Mouse (Mus musculus) cortical plate, adult 2 months (tissue): Measurements from ENCODE around the gene Olfr1395. TPM values are rescaled to one million over a fixed set of nuclear protein-coding genes. Genes with fewer than 3 reads are reported as not detected.
"Not testable (repeated sequence)": the region's sequence is repeated elsewhere in the genome, so short reads cannot be mapped to it uniquely, and the experiment has no call there.

Experiments used
- H3K27ac ChIP-seq: fragments of 200-500 bp; 2 replicates; pipeline ENCODE4 v1.5.1; 2012; ENCODE audit warnings: low read length, control low read depth, inconsistent platforms; ENCODE audit not compliant: insufficient read depth
- H3K4me1 ChIP-seq: fragments of 200-500 bp; 2 replicates; pipeline ENCODE4 v1.6.1; 2011; ENCODE audit warnings: low read length; ENCODE audit not compliant: control insufficient read depth, insufficient read depth
- H3K4me3 ChIP-seq: fragments of 200-500 bp; 2 replicates; pipeline ENCODE4 v1.5.1; 2011; ENCODE audit warnings: mild to moderate bottlenecking, low read length, control low read depth; ENCODE audit not compliant: insufficient read depth
- CTCF ChIP-seq: fragments of 200-500 bp; IDR thresholded peaks from 2 replicates; pipeline ENCODE4 v1.5.1; 2011; ENCODE audit warnings: mild to moderate bottlenecking, control low read depth, low read length; ENCODE audit not compliant: insufficient read depth; ENCODE audit errors: extremely low read depth
- POLR2A ChIP-seq: fragments of 200-500 bp; IDR thresholded peaks from 2 replicates; pipeline ENCODE4 v1.6.1; 2011; ENCODE audit warnings: mild to moderate bottlenecking, low read length, control low read depth; ENCODE audit not compliant: insufficient read depth; ENCODE audit errors: extremely low read depth
- polyA plus RNA-seq: library from polyadenylated mRNA; depleted of rRNA; stranded (reverse); fragments of >200 nt; gene quantifications from 2 replicates; pipeline ENCODE4 v1.2.3, GENCODE M21; 2012; rRNA removed

The Olfr1395 gene
- polyA plus RNA-seq, 1 experiment: not detected

DNA sequence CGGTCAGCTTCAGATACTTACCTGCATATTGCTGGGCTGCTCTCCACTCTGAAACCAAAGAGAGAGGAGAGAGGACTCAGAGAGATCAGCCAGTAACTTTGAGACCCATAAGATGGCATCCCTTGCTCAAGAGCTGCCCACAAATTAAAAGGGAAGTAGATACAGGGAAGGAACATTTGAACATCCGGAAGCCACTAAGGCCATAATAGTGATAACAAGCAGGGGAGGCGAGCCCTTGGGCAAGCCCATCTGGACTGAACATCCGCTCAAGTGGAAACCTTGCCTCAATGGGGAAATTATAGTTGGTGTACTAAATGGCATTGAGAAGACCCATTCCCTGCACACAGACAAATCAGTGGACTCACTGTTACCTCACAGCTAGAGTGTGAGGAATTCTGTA is 28.5 kb downstream of the Olfr1395 start:
- H3K4me1 ChIP-seq: no peaks in the 10 kb centered on the region
- no peak overlapping the region for H3K27ac ChIP-seq
- no peak overlapping the region for H3K4me3 ChIP-seq
- TF ChIP-seq CTCF: no peak
- TF ChIP-seq POLR2A: no peak

DNA sequence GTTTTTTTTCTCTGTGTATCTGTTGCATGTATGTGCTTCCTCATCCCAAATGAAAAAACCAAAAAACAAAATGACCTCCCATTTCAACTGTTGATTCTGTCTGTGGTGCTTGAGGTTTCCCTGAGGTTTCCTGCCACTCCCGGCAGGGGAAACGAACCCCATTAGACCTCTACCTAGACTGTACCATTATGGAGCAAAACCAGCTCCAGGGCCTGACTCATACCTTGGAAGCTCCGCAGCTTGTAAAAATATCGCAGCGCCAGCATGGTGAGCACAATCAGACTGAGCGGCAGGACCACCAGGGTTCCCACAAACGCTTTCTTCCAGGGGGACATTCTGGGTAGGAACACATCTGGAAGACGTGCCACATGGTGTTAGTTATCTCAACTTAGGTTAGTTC is 33.3 kb downstream of the Olfr1395 start:
- H3K4me3 ChIP-seq: no peak overlapping the region
- no peak for TF ChIP-seq POLR2A
- TF ChIP-seq CTCF: no peak
- no peaks in the 10 kb centered on the region for H3K4me1 ChIP-seq
- H3K27ac ChIP-seq: no peak overlapping the region

DNA sequence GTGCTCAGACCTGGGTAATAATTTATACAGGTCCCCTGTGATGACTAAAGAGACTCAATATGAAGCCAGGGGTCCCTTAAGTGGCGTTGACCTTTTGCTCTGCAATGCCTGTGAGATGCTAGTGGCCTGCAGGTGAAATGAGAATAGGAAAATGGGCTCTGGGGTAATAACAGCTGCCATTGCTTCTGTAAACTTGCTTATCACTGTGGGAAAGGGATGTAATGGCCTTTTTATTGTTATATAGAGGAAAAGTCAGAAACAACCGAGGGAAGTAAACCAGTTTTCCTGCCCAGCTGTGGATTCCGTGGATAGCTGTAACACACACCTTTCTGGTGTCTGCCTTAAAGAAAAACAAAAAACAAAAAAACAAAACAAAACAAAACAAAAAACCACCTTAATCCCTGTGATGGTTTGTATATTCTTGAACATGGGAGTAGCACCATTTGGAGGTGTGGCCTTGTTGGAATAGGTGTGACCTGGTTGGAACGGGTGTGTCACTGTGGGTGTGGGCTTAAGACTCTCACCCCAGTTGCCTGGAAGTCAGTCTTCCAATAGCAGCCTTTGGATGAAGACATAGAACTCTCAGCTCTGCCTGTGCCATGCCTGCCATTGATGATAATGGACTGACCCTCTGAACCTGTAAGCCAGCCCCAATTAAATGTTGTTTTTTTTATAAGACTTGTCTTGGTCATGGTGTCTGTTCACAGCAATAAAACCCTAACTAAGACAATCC is 34.1 kb downstream of the Olfr1395 start:
- H3K27ac ChIP-seq, H3K4me3 ChIP-seq, H3K4me1 ChIP-seq: not testable (repeated sequence)

DNA sequence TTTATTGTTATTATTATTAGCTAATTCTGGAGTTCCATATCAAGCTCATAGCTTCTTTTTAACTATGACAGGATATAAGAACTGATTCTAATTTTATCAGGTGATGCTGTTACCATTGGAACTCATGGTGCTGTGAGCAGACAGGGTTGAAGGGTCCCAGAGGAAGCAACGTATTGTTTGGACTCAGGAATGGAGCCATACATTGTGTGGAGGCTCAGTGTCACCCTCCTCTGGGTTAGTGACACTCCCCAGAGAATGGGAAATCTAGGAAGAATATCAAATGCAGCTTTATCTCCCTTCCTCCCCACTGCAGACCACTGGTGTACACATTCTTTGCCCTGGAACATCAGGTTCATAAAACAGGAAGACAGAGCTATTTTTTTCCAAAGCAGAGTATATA is 41.1 kb downstream of the Olfr1395 start:
- H3K4me3 ChIP-seq: no peak overlapping the region
- H3K27ac ChIP-seq: no peak overlapping the region
- no peaks in the 10 kb centered on the region for H3K4me1 ChIP-seq
- TF ChIP-seq POLR2A (no peak), CTCF (no peak)

DNA sequence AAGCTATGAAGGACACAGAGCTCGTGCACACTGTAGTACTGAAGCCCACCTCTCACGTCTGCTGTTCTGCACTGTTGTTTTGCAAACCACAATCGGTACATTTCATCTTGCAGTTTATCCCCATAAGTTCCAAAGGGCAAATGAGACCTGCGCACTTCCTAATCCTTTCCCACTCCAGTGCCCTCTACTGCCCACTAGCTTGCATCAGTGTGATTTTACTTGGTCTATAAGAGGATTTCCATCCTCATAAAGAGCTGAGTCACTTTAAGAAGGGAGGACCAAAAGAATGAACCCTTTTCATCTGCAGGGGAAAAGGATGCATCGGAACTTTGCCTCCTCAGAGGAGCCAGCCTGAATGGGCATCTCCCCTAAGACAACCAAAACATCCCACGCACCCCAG is 44.4 kb downstream of the Olfr1395 start:
- H3K4me3 ChIP-seq: no peak overlapping the region
- H3K27ac ChIP-seq: no peak overlapping the region
- 0 out of 2 replicates have a peak, but pooled peaks cover 1% of the 10 kb centered on the region for H3K4me1 ChIP-seq
- no peak for TF ChIP-seq POLR2A
- no peak for TF ChIP-seq CTCF

DNA sequence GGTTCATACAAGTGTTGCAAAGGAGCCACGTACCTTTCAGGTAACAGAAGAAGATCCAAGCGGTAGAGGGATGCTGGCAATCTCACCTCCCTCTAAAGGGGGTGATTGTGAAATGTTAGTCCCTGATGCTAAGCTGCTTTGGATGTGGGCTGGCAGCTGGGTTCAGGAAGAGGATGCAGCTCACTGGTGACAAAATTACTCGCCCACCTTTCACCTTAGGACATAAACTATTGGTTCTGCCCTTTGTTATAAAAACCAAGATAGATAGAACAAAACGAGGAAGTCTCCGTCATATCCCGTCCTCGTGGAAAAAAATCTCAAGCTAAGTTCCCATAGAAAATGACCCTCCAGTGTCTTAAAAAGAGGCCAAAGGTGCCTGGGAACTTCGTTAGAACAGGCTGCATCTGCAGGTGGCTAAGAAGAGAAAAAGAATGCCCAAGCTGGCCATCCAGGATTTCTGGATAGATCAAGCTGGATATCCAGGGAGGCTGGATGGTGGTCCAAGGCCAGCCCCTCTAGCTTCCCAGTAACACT is 44.9 kb downstream of the Olfr1395 start, which contains the start of gene Btnl9:
Btnl9 (minus strand) TSS at position 205 of the 534 bp plus-strand sequence.
- H3K27ac ChIP-seq: no peak within 1 kb of the TSS
- H3K4me3 ChIP-seq: no peak within 1 kb of the TSS
- TF ChIP-seq POLR2A: no peak
- no peak for TF ChIP-seq CTCF
- 0 out of 2 replicates have a peak, but pooled peaks cover 1% of the 10 kb centered on the region for H3K4me1 ChIP-seq

DNA sequence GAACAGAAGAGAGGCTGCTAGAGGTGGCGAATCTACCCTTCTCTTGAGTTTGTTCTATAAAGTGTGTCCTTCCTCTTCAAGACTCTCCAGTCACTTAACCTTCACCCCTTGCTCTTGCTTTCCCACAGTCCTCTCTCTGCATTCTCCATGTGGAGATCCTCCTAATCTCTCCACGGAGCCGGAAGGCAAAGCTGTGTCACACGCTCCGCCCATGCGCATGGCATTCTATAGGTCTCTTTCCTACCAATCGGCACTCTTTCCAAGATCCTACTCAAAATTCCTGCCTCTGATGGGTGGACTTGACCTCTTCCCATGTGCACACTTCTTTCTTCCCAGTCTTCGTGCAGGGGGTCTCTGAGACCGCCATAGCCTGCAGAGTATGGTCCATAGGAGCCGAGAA is 45.6 kb downstream of the Olfr1395 start:
- Histone ChIP-seq H3K4me1 (0 out of 2 replicates have a peak, but pooled peaks cover 1% of the 10 kb centered on the region), H3K4me3 (no peak overlapping the region), H3K27ac (no peak overlapping the region)
- TF ChIP-seq CTCF: no peak
- no peak for TF ChIP-seq POLR2A

DNA sequence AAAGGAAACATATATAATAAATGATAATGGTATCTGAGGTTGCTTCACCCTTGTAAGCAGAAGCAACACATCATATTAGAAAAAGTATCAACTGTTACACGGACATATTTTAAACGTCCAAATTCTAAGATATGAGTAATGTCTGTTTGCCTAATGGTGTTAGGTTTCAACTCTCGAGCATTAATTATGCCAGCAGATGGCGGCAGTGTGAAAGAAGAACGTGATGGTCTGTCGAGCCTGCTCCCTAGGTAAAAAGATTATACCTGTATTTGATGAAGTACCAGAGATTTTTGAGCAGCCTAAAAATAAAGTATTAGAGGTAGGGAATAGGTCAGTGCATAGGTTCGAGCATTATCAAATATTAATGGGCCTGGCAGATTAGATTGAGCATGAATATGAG is 47.7 kb downstream of the Olfr1395 start:
- H3K4me3 ChIP-seq: no peak overlapping the region
- 0 out of 2 replicates have a peak, but pooled peaks cover 1% of the 10 kb centered on the region for H3K4me1 ChIP-seq
- TF ChIP-seq POLR2A (no peak), CTCF (peak; percentile 38; the same call in 1 of the 2 replicates)
- H3K27ac ChIP-seq: no peak overlapping the region

DNA sequence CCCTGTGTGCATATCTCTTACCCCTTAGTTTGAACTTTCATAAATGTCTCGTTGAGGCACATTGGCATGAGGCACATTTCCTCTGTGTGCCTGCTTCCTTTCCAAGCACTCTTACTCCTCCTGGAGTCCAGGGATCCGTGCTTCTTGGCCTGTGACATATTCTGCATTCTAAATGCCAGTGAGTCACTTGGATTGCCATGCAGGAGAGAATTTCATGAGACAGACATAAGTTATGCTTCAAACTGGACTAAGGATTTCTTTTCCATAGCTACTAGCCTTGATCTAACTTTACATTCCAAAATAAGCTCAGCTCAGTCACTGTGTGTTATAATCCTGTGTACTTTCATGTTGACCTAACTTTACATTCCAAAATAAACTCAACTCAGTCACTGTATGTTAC is 49.0 kb downstream of the Olfr1395 start:
- no peak overlapping the region for H3K4me3 ChIP-seq
- 0 out of 2 replicates have a peak, but pooled peaks cover 1% of the 10 kb centered on the region for H3K4me1 ChIP-seq
- no peak overlapping the region for H3K27ac ChIP-seq
- TF ChIP-seq CTCF (no peak), POLR2A (no peak)

DNA sequence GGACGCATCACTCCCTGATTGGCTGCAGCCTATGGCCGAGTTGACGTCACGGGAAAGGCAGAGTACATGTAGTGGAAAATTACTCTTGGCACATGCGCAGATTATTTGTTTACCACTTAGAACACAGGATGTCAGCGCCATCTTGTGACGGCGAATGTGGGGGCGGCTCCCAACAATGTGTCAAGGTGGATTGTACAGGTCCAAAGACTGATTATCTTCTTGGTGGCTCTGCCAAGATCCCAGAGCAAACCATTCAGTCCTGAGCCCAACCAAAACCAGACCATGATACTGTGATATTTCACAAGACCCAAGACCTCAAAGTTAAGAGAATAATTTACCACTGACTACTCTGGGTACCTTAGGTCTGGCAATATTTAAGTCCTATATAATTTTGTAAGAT is 52.7 kb downstream of the Olfr1395 start:
- not testable (repeated sequence) for H3K27ac ChIP-seq, H3K4me1 ChIP-seq, H3K4me3 ChIP-seq

DNA sequence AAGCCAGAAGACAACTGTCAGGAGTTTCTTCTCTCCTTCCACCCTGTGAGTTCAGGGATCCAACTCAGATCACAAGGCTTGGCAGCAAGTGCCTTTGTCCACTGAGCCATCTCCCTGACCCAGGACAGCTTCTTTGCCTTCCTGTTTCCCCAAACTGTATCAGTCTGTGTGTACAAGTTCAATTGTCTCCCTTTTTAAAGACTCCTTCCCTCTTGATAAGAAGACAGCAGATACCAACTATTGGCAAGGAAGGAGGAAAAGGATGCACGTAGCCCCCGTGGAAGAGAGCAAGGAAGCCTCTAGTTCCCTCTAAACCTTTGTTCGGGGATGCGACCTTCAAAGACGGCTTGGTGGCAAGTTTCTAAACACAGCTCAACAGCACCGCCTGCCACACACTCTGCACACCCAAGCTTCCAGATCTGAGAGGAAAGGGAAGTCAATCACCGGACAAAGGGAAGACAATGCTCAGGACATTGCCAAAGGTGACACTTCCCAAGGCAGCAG is 53.8 kb downstream of the Olfr1395 start:
- no peak overlapping the region; the same call in 1 of the 2 replicates for H3K27ac ChIP-seq
- TF ChIP-seq POLR2A (no peak), CTCF (no peak)
- 0 out of 2 replicates have a peak, but pooled peaks cover 1% of the 10 kb centered on the region for H3K4me1 ChIP-seq
- no peak overlapping the region for H3K4me3 ChIP-seq

Other genes starting within 250 kb of the Olfr1395 start
- 0.19 and 0.23 TPM in 2 replicates for gene Gm5431, start 240.1 kb upstream of the Olfr1395 start, polyA plus RNA-seq
- 1.8 TPM in 2 replicates for gene Psme2b, start 196.1 kb upstream of the Olfr1395 start, polyA plus RNA-seq
- gene Olfr56, start 163.4 kb upstream of the Olfr1395 start, polyA plus RNA-seq: 0.06 and 0.10 TPM in 2 replicates
- gene 9930111J21Rik1, start 162.9 kb upstream of the Olfr1395 start, polyA plus RNA-seq: 0.42 and 0.57 TPM in 2 replicates
- gene Gm12185, start 150.0 kb upstream of the Olfr1395 start, polyA plus RNA-seq: 0.08 and 0.19 TPM in 2 replicates
- gene Tgtp1, start 148.1 kb upstream of the Olfr1395 start, polyA plus RNA-seq: 1.0 and 1.6 TPM in 2 replicates
- gene 9930111J21Rik2, start 91.0 kb upstream of the Olfr1395 start, polyA plus RNA-seq: 1.6 and 1.9 TPM in 2 replicates
- 1.4 and 2.4 TPM in 2 replicates for gene Tgtp2, start 78.1 kb upstream of the Olfr1395 start, polyA plus RNA-seq
- 1.6 and 2.3 TPM in 2 replicates for gene Ifi47, start 65.7 kb upstream of the Olfr1395 start, polyA plus RNA-seq
- not detected in 2 replicates for gene Olfr1396, start 27.4 kb upstream of the Olfr1395 start, polyA plus RNA-seq
- not detected in 2 replicates for gene Olfr1394, start 12.1 kb downstream of the Olfr1395 start, polyA plus RNA-seq
- 0.04 TPM in 1 of 2 replicates, not detected in the other for gene Btnl9, start 44.9 kb downstream of the Olfr1395 start, polyA plus RNA-seq
- 22.1 and 25.0 TPM in 2 replicates for gene Zfp62, start 61.0 kb downstream of the Olfr1395 start, polyA plus RNA-seq
- gene Mgat1, start 101.9 kb downstream of the Olfr1395 start, polyA plus RNA-seq: 68.1 and 73.7 TPM in 2 replicates
- 0.15 and 0.73 TPM in 2 replicates for gene Olfr1393, start 136.0 kb downstream of the Olfr1395 start, polyA plus RNA-seq
- 0.04 and 0.17 TPM in 2 replicates for gene Olfr1392, start 143.0 kb downstream of the Olfr1395 start, polyA plus RNA-seq
- gene Olfr10, start 162.5 kb downstream of the Olfr1395 start, polyA plus RNA-seq: not detected in 2 replicates
- not detected in 2 replicates for gene Olfr1391, start 180.5 kb downstream of the Olfr1395 start, polyA plus RNA-seq
- not detected in 2 replicates for gene Olfr1390, start 192.9 kb downstream of the Olfr1395 start, polyA plus RNA-seq